Mouse (Mus musculus): ENCODE measurements at regions not wholly inside any gene's neighbourhood (a gene's known extent, or its start where the extent isn't known, plus 50 kb on each side); places are given as distances from the start of the nearest gene placed in this dataset.
A peak's percentile ranks its signal among the peaks of the same experiment; 100 is the strongest.

GRCm38 (mm10) chr6:32739162-32739745 lies 151.3 kb upstream of the Plxna4 start:
- no peak for DNase-seq (ENCODE audit: low spot score in 2 of 2)

- no peak for DNase-seq (ENCODE audit: low spot score in 2 of 2)
Measured at GRCm38 (mm10) chr6:32728706-32729105, 140.7 kb upstream of the Plxna4 start.

- DNase-seq (ENCODE audit: low spot score in 2 of 2): no peak
Measured at GRCm38 (mm10) chr6:32726571-32726970, 138.6 kb upstream of the Plxna4 start.

GRCm38 (mm10) chr6:32717860-32718259 lies 129.9 kb upstream of the Plxna4 start:
- DNase-seq (ENCODE audit: low spot score in 2 of 2): no peak

- DNase-seq (ENCODE audit: low spot score in 2 of 2): no peak
Measured at GRCm38 (mm10) chr6:32715137-32715536, 127.1 kb upstream of the Plxna4 start.

- DNase-seq (ENCODE audit: low spot score in 2 of 2): peak in 1 of 2 experiments; percentile 39
Measured at GRCm38 (mm10) chr6:32710208-32710607, 122.2 kb upstream of the Plxna4 start.

- no peak for DNase-seq (ENCODE audit: low spot score in 2 of 2)
Measured at GRCm38 (mm10) chr6:32709566-32709965, 121.6 kb upstream of the Plxna4 start.

- DNase-seq (ENCODE audit: low spot score in 2 of 2): no peak
Measured at GRCm38 (mm10) chr6:32707417-32707816, 119.4 kb upstream of the Plxna4 start.

- no peak for DNase-seq (ENCODE audit: low spot score in 2 of 2)
Measured at GRCm38 (mm10) chr6:32706376-32706775, 118.4 kb upstream of the Plxna4 start.

- no peak for DNase-seq (ENCODE audit: low spot score in 2 of 2)
Measured at GRCm38 (mm10) chr6:32703466-32703865, 115.5 kb upstream of the Plxna4 start.

- no peak for DNase-seq (ENCODE audit: low spot score in 2 of 2)
Measured at GRCm38 (mm10) chr6:32702245-32702791, 114.3 kb upstream of the Plxna4 start.

GRCm38 (mm10) chr6:32699811-32700210 lies 111.8 kb upstream of the Plxna4 start:
- DNase-seq (ENCODE audit: low spot score in 2 of 2): no peak

GRCm38 (mm10) chr6:32697771-32698270 lies 109.8 kb upstream of the Plxna4 start:
- no peak for DNase-seq (ENCODE audit: low spot score in 2 of 2)

- DNase-seq (ENCODE audit: low spot score in 2 of 2): no peak
Measured at GRCm38 (mm10) chr6:32696037-32696436, 108.0 kb upstream of the Plxna4 start.

- no peak for DNase-seq (ENCODE audit: low spot score in 2 of 2)
Measured at GRCm38 (mm10) chr6:32672552-32672951, 84.6 kb upstream of the Plxna4 start.

- DNase-seq (ENCODE audit: low spot score in 2 of 2): no peak
Measured at GRCm38 (mm10) chr6:32659743-32660142, 71.8 kb upstream of the Plxna4 start.

GRCm38 (mm10) chr6:32657378-32657777 lies 69.4 kb upstream of the Plxna4 start:
- DNase-seq (ENCODE audit: low spot score in 2 of 2): no peak

- no peak for DNase-seq (ENCODE audit: low spot score in 2 of 2)
Measured at GRCm38 (mm10) chr6:32654188-32654587, 66.2 kb upstream of the Plxna4 start.

- no peak for DNase-seq (ENCODE audit: low spot score in 2 of 2)
Measured at GRCm38 (mm10) chr6:32644016-32644415, 56.0 kb upstream of the Plxna4 start.

- DNase-seq (ENCODE audit: low spot score in 2 of 2): no peak
Measured at GRCm38 (mm10) chr6:32638843-32639242, 50.9 kb upstream of the Plxna4 start.

Measured in spleen, postnatal 10 days (tissue).